Mouse (Mus musculus): ENCODE measurements around the gene Rad51d.

The Rad51d gene

GRCm38 (mm10) chr11:82891936-82892335 is 1.5 kb upstream of the Rad51d start, which contains the start of gene Fndc8:
TSS of gene Fndc8 (plus strand) at chr11:82892124.
- DNase-seq (ENCODE audit: low read depth, low spot score) = no peak

- peak; percentile 16 for DNase-seq (ENCODE audit: low read depth, low spot score)
Observed at GRCm38 (mm10) chr11:82889524-82890341, 681 bp downstream of the Rad51d start.

- no peak for DNase-seq (ENCODE audit: low read depth, low spot score)
Observed at GRCm38 (mm10) chr11:82888491-82888946, 1.9 kb downstream of the Rad51d start.

- no peak for DNase-seq (ENCODE audit: low read depth, low spot score)
Observed at GRCm38 (mm10) chr11:82886559-82886958, 3.9 kb downstream of the Rad51d start.

- no peak for DNase-seq (ENCODE audit: low read depth, low spot score)
Observed at GRCm38 (mm10) chr11:82883180-82883579, 7.2 kb downstream of the Rad51d start.

GRCm38 (mm10) chr11:82877726-82878344 is 12.6 kb downstream of the Rad51d start:
- DNase-seq (ENCODE audit: low read depth, low spot score) = no peak

GRCm38 (mm10) chr11:82875631-82876030 is 14.8 kb downstream of the Rad51d start:
- no peak for DNase-seq (ENCODE audit: low read depth, low spot score)

GRCm38 (mm10) chr11:82874924-82875323 is 15.5 kb downstream of the Rad51d start:
- no peak for DNase-seq (ENCODE audit: low read depth, low spot score)

- DNase-seq (ENCODE audit: low read depth, low spot score) = peak; percentile 89
Observed at GRCm38 (mm10) chr11:82871031-82871446, 19.4 kb downstream of the Rad51d start, which contains the start of gene Rffl. TSS of gene Rffl (minus strand) at chr11:82871210.

- peak; percentile 28 for DNase-seq (ENCODE audit: low read depth, low spot score)
Observed at GRCm38 (mm10) chr11:82870173-82871030, 20.0 kb downstream of the Rad51d start.

- no peak for DNase-seq (ENCODE audit: low read depth, low spot score)
Observed at GRCm38 (mm10) chr11:82869506-82870172, 20.8 kb downstream of the Rad51d start.

GRCm38 (mm10) chr11:82867956-82868355 is 22.5 kb downstream of the Rad51d start:
- no peak for DNase-seq (ENCODE audit: low read depth, low spot score)

- DNase-seq (ENCODE audit: low read depth, low spot score) = no peak
Observed at GRCm38 (mm10) chr11:82866850-82867564, 23.4 kb downstream of the Rad51d start.

GRCm38 (mm10) chr11:82865957-82866356 is 24.5 kb downstream of the Rad51d start:
- DNase-seq (ENCODE audit: low read depth, low spot score) = no peak

- DNase-seq (ENCODE audit: low read depth, low spot score) = no peak
Observed at GRCm38 (mm10) chr11:82863488-82863931, 26.9 kb downstream of the Rad51d start.

GRCm38 (mm10) chr11:82863059-82863458 is 27.4 kb downstream of the Rad51d start:
- no peak for DNase-seq (ENCODE audit: low read depth, low spot score)

GRCm38 (mm10) chr11:82862638-82863037 is 27.8 kb downstream of the Rad51d start:
- no peak for DNase-seq (ENCODE audit: low read depth, low spot score)

GRCm38 (mm10) chr11:82861558-82861957 is 28.9 kb downstream of the Rad51d start:
- DNase-seq (ENCODE audit: low read depth, low spot score) = no peak

- no peak for DNase-seq (ENCODE audit: low read depth, low spot score)
Observed at GRCm38 (mm10) chr11:82860759-82861158, 29.7 kb downstream of the Rad51d start.

GRCm38 (mm10) chr11:82857307-82857848 is 33.0 kb downstream of the Rad51d start:
- DNase-seq (ENCODE audit: low read depth, low spot score) = no peak
